In genomic region chr2:163418841-163419345, GRCm38 (mm10) we compare ENCODE assay signal across 8 mouse cellular contexts. TPM values are rescaled to one million over a fixed set of nuclear protein-coding genes. Genes with fewer than 3 reads are reported as not detected.
A peak's percentile ranks its signal among the peaks of the same experiment; 100 is the strongest.
DNase-seq lines count a peak whose midpoint lies in the region; ATAC-seq lines count a peak whose summit lies in the region.

No protein-coding gene starts in this region.

- peak overlapping the region; percentile 56; the same call in 1 of the 2 replicates for H3K27ac ChIP-seq in forebrain, embryonic 12.5 days
- 0 out of 2 replicates have a peak overlapping the region, but pooled peaks have one; percentile 3 for H3K27ac ChIP-seq in midbrain, embryonic 11.5 days (ENCODE audit: low read depth, low read length)

- H3K9me3 ChIP-seq in forebrain, embryonic 12.5 days, result no peaks in the 10 kb centered on the region
- H3K9me3 ChIP-seq in midbrain, embryonic 11.5 days (ENCODE audit: control insufficient read depth, low read length), result no peaks in the 10 kb centered on the region

- H3K36me3 ChIP-seq in forebrain, embryonic 12.5 days (replicated peaks), result peaks cover 22% of the 10 kb centered on the region
- H3K36me3 ChIP-seq in midbrain, embryonic 11.5 days (ENCODE audit: control insufficient read depth, insufficient read depth, low read length), result peaks cover 3% of the 10 kb centered on the region; the same call in 1 of the 2 replicates

- WGBS in forebrain, embryonic 12.5 days, result 0% methylated on average over 42 of the region's 50 CpGs
- WGBS in midbrain, embryonic 11.5 days, result 0% methylated on average over 48 of the region's 50 CpGs

- peaks cover 28% of the 10 kb centered on the region for H3K4me1 ChIP-seq in forebrain, embryonic 12.5 days
- peaks cover 15% of the 10 kb centered on the region for H3K4me1 ChIP-seq in midbrain, embryonic 11.5 days (ENCODE audit: control insufficient read depth, insufficient read depth, low read length)

- peak overlapping the region; percentile 95 for H3K4me2 ChIP-seq in forebrain, embryonic 12.5 days
- peak overlapping the region; percentile 79 for H3K4me2 ChIP-seq in midbrain, embryonic 11.5 days

- peak overlapping the region; percentile 98 for H3K4me3 ChIP-seq in forebrain, embryonic 12.5 days (replicated peaks)
- H3K4me3 ChIP-seq in midbrain, embryonic 11.5 days (ENCODE audit: low read depth, low read length), result peak overlapping the region; percentile 94

- peak overlapping the region; percentile 94 for H3K9ac ChIP-seq in forebrain, embryonic 12.5 days
- H3K9ac ChIP-seq in midbrain, embryonic 11.5 days (ENCODE audit: low read length), result peak overlapping the region; percentile 79

- no peak for ATAC-seq in forebrain, embryonic 12.5 days (ENCODE audit: low FRiP score)
- no peak; the same call in 1 of the 2 replicates for ATAC-seq in midbrain, embryonic 11.5 days (ENCODE audit: low FRiP score)

- no peaks in the 10 kb centered on the region for H3K27me3 ChIP-seq in forebrain, embryonic 12.5 days
- no peaks in the 10 kb centered on the region for H3K27me3 ChIP-seq in midbrain, embryonic 11.5 days (ENCODE audit: control insufficient read depth, insufficient read depth, low read length)

- DNase-seq in layer of hippocampus, adult 11-12 months (ENCODE audit: low spot score), result peak; percentile 30
- no peak for DNase-seq in layer of hippocampus, adult 8-10 months (ENCODE audit: low spot score in 2 of 2)
- peak; percentile 41 for DNase-seq in T-cell, adult 2 months (ENCODE audit: low spot score)
- DNase-seq in kidney, postnatal 25 days, result peak; percentile 60 to 85
- no peak for DNase-seq in midbrain, embryonic 11.5 days (ENCODE audit: low spot score, missing footprints)
- no peak for DNase-seq in cerebellum, postnatal 25 days
- no peak for DNase-seq in cerebellum, adult 18-20 months

RNA-seq across cellular contexts. Expression of gene Oser1, which starts 5.6 kb away (rescaled TPM):
- total RNA-seq in layer of hippocampus, adult 8-10 months (2022), result 10 to 100 TPM; 20.1 to 22.9 (median 22.6) TPM
- polyA plus RNA-seq in forebrain, embryonic 12.5 days (2016; fragmentation: Nextera tagmentation; extraction: Ambion mirVana), result 74.5 and 77.0 TPM in 2 replicates
- polyA plus RNA-seq in midbrain, embryonic 11.5 days (2014; fragmentation: Nextera tagmentation; extraction: Ambion mirVana), result 89.2 and 91.9 TPM in 2 replicates

RNA-seq across cellular contexts. Expression of gene Gdap1l1, which starts 19.4 kb away (rescaled TPM):
- total RNA-seq in layer of hippocampus, adult 8-10 months (2022), result 10 to 100 TPM; 65.7 to 69.2 (median 68.0) TPM
- polyA plus RNA-seq in forebrain, embryonic 12.5 days (2016; fragmentation: Nextera tagmentation; extraction: Ambion mirVana), result 54.7 and 56.5 TPM in 2 replicates
- polyA plus RNA-seq in midbrain, embryonic 11.5 days (2014; fragmentation: Nextera tagmentation; extraction: Ambion mirVana), result 42.8 and 42.9 TPM in 2 replicates

RNA-seq across cellular contexts. Expression of gene Jph2, which starts 21.1 kb away (rescaled TPM):
- under 1 TPM; 0.27 to 0.48 (median 0.42) TPM for total RNA-seq in layer of hippocampus, adult 8-10 months (2022)
- 0.18 and 0.24 TPM in 2 replicates for polyA plus RNA-seq in forebrain, embryonic 12.5 days (2016; fragmentation: Nextera tagmentation; extraction: Ambion mirVana)
- polyA plus RNA-seq in midbrain, embryonic 11.5 days (2014; fragmentation: Nextera tagmentation; extraction: Ambion mirVana), result 0.19 TPM in 2 replicates

RNA-seq across cellular contexts. Expression of gene Fitm2, which starts 53.5 kb away (rescaled TPM):
- total RNA-seq in layer of hippocampus, adult 8-10 months (2022), result 10 to 100 TPM; 17.0 to 23.5 (median 20.7) TPM
- polyA plus RNA-seq in forebrain, embryonic 12.5 days (2016; fragmentation: Nextera tagmentation; extraction: Ambion mirVana), result 11.5 and 11.7 TPM in 2 replicates
- 9.3 and 9.6 TPM in 2 replicates for polyA plus RNA-seq in midbrain, embryonic 11.5 days (2014; fragmentation: Nextera tagmentation; extraction: Ambion mirVana)

Comparison
In these comparisons a context has a peak if more than half of its experiments do, and no peak if none do; other contexts are left out.
1. DNase-seq: peak in layer of hippocampus, adult 11-12 months (single experiment), T-cell, adult 2 months (single experiment) and kidney, postnatal 25 days (2 of 2); none in layer of hippocampus, adult 8-10 months (0 of 2), midbrain, embryonic 11.5 days (single experiment), cerebellum, postnatal 25 days (0 of 2) and cerebellum, adult 18-20 months (0 of 2).